Mouse (Mus musculus): ENCODE results near the gene Fcho2. TPM values are rescaled to one million over a fixed set of nuclear protein-coding genes. Genes with fewer than 3 reads are reported as not detected.

Gene Fcho2
- 21.8 and 22.7 TPM in 2 replicates for polyA plus RNA-seq (2015; fragmentation: Nextera tagmentation; extraction: Ambion mirVana)

GRCm38 (mm10) chr13:98815147-98815785 is at the start of gene Fcho2:
Fcho2 (minus strand) TSS chr13:98815449.

GRCm38 (mm10) chr13:98694773-98695314 is 120.4 kb downstream of the Fcho2 start, which contains the start of gene Tmem171:
Tmem171 (minus strand) TSS chr13:98694834.

Other genes starting within 250 kb of the Fcho2 start
- gene Tmem174, start 178.0 kb downstream of the Fcho2 start, polyA plus RNA-seq (2015; fragmentation: Nextera tagmentation; extraction: Ambion mirVana), result not detected in 2 replicates
- 0.22 and 0.62 TPM in 2 replicates for gene Tmem171, start 120.6 kb downstream of the Fcho2 start, polyA plus RNA-seq (2015; fragmentation: Nextera tagmentation; extraction: Ambion mirVana)
- 18.8 and 18.9 TPM in 2 replicates for gene Tnpo1, start 110.9 kb upstream of the Fcho2 start, polyA plus RNA-seq (2015; fragmentation: Nextera tagmentation; extraction: Ambion mirVana)
- not detected in 2 replicates for gene 1700024P04Rik, start 169.1 kb upstream of the Fcho2 start, polyA plus RNA-seq (2015; fragmentation: Nextera tagmentation; extraction: Ambion mirVana)